Mouse (Mus musculus) bone marrow, adult 2 months (tissue): ENCODE measurements around the gene Med1.

Experiments used
- CTCF ChIP-seq: fragments of 200-500 bp; IDR thresholded peaks from 2 replicates; pipeline ENCODE4 v1.5.1; 2011; ENCODE audit warnings: low read length, control low read depth; ENCODE audit not compliant: control insufficient read depth, insufficient read depth
- POLR2A ChIP-seq: fragments of 200-500 bp; IDR thresholded peaks from 2 replicates; pipeline ENCODE4 v1.6.1; 2011; ENCODE audit warnings: low read depth, mild to moderate bottlenecking, control low read depth, low read length, borderline replicate concordance; ENCODE audit not compliant: control insufficient read depth

DNA sequence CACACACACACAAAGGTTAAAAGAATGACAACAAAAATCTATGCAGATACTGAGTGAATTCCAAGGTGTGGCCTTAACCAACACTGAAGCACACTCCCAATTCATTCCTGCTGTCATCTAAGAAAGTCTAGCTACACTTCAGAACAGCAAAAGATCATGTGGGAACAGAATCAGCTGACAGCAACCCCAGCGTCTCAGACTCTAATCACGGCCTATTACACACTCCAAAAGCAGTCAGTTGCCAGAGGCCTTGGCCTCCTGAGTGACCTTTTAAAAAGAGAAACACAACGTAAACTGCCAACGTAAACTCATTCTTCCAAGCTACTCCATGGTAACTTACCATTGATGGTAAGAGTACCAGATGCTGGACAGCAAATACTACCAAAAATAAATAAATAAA is 58.1 kb downstream of the Med1 start:
- no peak for TF ChIP-seq CTCF
- no peak for TF ChIP-seq POLR2A
